Mouse (Mus musculus) adrenal gland (tissue): ENCODE data around the gene Fam19a3.
"Not testable (repeated sequence)": the region's sequence is repeated elsewhere in the genome, so short reads cannot be mapped to it uniquely, and the experiment has no call there.

ENCODE experiments used
- intact Hi-C: fragments of 180-260 bp; cut with DNase I; formaldehyde crosslinking; loops from one replicate; pipeline ENCODE4 v1.15.1; 2025
- long read RNA-seq, 2 experiments: library from polyadenylated mRNA; unstranded; transcript quantifications; one replicate each; pipeline ENCODE4 v2.0.0; 2020; ENCODE audit warnings: borderline replicate concordance in 1 of 2; ENCODE audit not compliant: insufficient replicate concordance in 1 of 2

Gene Fam19a3
- long read RNA-seq, experiment 1, result 0 reads
- long read RNA-seq, experiment 2, result 0 reads

DNA sequence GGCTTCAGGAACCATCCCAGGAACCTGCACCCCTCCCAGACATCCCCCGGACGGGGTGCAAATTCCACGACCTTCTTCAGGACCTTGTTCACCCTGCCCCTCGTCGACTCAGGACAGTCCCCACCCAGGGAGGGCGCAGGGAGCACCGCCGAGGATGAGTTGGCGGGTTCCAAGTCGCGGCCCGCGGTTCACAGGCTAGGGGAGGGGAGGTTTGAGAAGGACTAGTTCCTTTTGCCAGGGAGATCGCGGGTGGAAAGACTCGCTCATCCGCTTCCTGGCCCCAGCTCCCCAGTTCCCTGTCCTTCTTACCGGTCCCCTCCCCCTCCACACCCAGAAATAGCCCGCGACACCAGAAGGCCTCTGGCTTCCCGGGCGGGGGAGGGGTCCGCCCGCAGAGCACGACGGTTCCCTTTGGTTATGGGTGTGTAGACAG is at the start of gene Fam19a3:
Gene Fam19a3, minus strand, starts transcription at position 370 of the 433 bp plus-strand sequence.
- intact Hi-C loops, result loop anchor here (5.0 kb wide), 1 partner anchor 186 kb away; no protein-coding TSS in a partner anchor

DNA sequence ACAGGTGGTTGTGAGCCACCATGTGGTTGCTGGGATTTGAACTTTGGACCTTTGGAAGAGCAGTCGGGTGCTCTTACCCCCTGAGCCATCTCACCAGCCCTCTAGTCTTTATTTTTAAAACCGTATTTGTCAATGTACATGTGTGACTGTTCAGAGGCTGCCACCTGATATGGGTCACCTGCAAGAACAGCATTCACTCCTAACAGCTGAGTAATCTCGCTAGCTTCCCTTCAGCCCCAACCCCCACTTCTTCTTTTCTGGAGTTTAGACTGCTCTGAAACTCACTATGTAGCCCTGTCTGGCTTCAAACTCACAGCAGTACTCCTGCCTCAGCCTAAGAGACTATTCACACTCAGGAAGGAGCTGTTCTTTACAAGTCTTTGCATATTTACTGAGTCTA is 40.8 kb upstream of the Fam19a3 start:
- intact Hi-C loops, result loop anchor here (5.0 kb wide), 1 partner anchor 35 kb away; the partner anchor contains the start of gene Rhoc

DNA sequence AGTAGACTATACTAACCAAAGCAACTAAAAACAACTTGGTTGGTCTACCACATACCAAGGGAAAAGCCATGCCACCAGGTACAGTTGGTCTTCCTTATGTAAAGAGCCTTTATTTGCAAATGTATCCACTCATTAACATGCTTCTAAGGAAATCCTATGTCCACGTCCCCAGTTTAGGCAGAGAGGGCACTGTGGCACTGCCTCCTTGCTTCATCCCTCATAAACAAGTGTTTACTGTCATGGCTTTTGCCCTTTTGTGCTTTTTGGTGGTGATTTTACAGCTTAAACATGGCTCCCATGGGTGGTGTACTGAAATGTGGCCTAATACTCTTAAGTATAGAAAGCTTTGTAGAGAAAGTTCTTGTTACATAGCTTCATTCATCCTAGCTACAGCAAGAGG is 38.8 kb upstream of the Fam19a3 start:
- intact Hi-C loops, result loop anchor here (5.0 kb wide), 1 partner anchor 33 kb away; the partner anchor contains the start of gene Rhoc

GRCm38 (mm10) chr3:104818749-104819134 is 37.1 kb upstream of the Fam19a3 start:
- intact Hi-C loops, result no loop called here

DNA sequence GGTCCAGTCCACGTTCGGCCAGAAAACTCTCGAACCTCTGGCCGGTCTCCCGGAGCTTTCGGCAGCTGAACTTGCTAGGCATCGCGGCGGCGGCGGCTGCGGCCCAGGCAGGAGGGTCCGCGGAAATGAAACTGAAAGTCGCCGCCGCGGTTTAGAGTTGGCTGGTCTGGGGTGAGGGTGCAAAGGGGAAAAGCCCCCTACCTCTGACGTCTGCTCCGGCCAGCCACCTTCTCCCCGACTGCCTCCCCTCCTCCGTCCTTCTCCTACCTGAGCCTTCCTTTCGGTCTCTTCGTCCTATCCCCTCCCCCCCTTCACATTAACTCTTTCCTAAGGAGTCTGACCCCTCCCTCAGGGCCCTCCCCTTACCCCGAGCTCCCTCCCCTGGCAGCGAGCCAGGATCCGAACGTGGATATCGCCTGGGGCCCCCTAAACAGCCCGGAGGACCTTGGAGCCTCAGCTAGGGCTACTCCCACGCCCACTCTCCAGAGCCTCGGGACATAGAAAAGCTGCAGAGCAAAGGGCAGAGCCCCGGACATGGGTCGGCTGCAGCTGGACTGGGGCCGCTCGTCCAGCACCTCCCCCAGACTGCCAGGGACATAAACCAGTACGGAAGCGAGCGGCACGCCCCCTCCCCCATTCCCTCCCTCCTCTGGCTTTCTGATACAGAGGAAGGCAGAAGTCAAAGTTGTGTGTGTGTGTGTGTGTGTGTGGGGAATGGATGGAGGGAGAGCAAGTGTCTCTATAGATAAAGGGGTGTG is 36.5 kb upstream of the Fam19a3 start, which contains the start of gene Mov10:
Gene Mov10, minus strand, starts transcription at position 573 of the 758 bp plus-strand sequence.
- intact Hi-C loops, result no loop called here

DNA sequence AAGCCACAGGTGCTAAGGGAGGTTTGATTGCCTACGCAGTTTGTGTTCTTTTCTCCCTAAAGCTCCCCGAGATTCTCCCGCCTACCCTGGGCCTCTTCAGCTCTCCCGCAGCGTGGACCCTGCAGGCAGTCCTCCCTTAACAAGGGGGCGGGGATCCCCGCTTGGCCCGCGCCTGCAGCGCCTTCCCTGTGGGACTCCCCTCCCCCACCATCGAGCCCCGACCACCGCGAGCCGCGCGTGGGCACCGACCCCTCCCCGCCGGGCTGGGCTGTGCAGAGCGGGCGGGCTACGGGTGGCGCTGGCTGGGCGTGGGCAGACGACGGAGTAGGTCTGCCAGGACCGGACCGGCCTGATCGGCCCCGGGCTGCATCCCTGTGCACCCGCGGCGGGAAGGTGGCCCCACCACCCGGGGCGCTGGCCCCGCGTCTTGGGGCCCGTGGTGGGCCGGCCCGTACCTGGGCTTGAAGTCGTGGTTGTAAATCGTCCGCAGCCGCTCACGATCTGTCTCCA is 35.9 kb upstream of the Fam19a3 start:
- intact Hi-C loops, result no loop called here

DNA sequence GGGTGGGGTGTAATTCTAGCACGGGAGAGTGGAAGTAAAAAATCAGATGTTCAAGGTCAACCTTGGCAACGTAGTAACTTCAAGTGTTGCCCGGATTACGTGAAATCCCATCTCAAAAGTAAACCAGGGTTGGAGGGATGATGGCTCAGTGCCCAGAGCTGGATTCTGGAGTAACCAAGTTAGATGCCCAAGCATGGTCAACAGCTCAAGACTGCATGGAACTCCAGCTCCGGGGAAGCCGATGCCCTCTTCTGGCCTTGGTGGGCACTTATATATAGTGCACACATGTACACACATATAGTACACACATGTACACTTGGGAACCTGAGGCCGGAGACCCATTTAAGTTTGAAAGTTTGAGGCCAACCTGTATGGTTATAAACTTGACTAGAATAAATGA is 34.5 kb upstream of the Fam19a3 start:
- intact Hi-C loops, result no loop called here

GRCm38 (mm10) chr3:104815346-104815745 is 33.7 kb upstream of the Fam19a3 start:
- intact Hi-C loops, result no loop called here

GRCm38 (mm10) chr3:104814746-104815145 is 33.1 kb upstream of the Fam19a3 start:
- intact Hi-C loops, result no loop called here

- intact Hi-C loops, result not testable (repeated sequence)
Observed at GRCm38 (mm10) chr3:104813227-104813626, 31.6 kb upstream of the Fam19a3 start.

GRCm38 (mm10) chr3:104812254-104812653 is 30.6 kb upstream of the Fam19a3 start:
- intact Hi-C loops, result no loop called here

GRCm38 (mm10) chr3:104811752-104812151 is 30.1 kb upstream of the Fam19a3 start:
- intact Hi-C loops, result no loop called here

- intact Hi-C loops, result no loop called here
Observed at GRCm38 (mm10) chr3:104805539-104805938, 23.9 kb upstream of the Fam19a3 start.

- intact Hi-C loops, result no loop called here
Observed at GRCm38 (mm10) chr3:104804312-104804711, 22.7 kb upstream of the Fam19a3 start.

DNA sequence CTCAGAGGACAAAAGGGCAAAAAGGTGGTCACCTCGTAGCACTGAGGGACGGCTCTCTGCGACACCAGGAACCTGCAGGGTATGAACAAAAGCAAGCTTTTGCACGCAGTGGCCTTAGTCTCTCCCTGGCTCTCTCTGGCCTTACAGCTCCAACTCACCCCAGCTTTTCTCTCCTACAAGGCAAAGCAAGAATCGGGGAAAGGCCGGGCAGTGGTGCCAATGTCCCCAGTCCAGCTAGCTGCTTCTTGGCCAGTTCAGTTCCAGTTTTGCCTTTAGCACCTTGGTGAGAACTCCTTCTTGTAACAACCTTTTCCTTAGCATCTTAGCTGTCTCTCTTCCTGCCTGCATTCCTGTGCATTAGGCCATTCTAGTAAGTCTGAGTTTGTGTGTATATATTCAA is 19.8 kb upstream of the Fam19a3 start:
- intact Hi-C loops, result no loop called here

- intact Hi-C loops, result no loop called here
Observed at GRCm38 (mm10) chr3:104800681-104801080, 19.0 kb upstream of the Fam19a3 start.

DNA sequence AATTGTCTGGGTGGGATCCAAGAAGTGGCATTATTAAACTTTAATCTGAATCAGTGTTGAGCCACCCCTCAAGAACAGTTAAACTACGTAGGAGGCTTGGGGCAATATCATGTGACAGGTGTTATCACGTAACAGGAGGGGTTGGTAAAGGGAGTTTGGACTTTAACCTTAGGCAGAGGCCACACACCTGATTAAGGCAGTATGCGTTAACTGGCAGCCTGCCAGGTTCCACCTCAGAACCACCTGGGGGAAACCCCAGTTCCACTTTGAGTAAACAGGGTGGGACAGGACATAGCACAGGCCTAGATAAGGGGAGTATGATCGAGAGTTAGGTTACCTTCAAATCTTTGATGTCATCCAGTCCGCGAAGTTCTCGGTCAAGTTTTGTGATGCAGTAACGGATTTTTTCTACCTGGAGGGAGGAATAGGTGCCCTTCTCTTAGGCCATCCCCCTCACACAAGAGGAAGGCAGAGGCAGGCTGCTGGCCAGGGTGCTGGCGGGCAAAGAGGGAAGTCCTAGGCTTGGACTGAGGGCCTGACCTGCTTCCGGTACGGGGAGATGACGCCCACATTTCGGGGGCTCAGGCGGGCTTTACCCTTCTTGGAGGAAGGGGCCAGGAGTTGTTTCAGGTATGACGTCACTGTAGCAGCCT is 14.9 kb upstream of the Fam19a3 start:
- intact Hi-C loops, result no loop called here

GRCm38 (mm10) chr3:104795661-104796340 is 14.2 kb upstream of the Fam19a3 start:
- intact Hi-C loops, result no loop called here

GRCm38 (mm10) chr3:104794953-104795470 is 13.4 kb upstream of the Fam19a3 start:
- intact Hi-C loops, result loop anchor here (5.0 kb wide), 1 partner anchor 67 kb away; the partner anchor contains the start of genes Capza1 and St7l

GRCm38 (mm10) chr3:104793871-104794828 is 12.5 kb upstream of the Fam19a3 start:
- intact Hi-C loops, result loop anchor here (5.0 kb wide), 1 partner anchor 68 kb away; the partner anchor contains the start of genes Capza1 and St7l
